Mouse (Mus musculus): ENCODE measurements around the gene 9030612E09Rik. TPM values are rescaled to one million over a fixed set of nuclear protein-coding genes. Genes with fewer than 3 reads are reported as not detected.

9030612E09Rik gene
- polyA plus RNA-seq (2011; ENCODE audit: insufficient read length, low read depth, missing spikeins), result 0.28 TPM in 1 of 2 replicates, not detected in the other

GRCm38 (mm10) chr10:43174326-43175155 is at the start of gene 9030612E09Rik, which contains the start of gene Sobp:
9030612E09Rik (plus strand) TSS chr10:43174704.
Sobp (minus strand) TSS chr10:43174530.
- peak; percentile 52 for TF ChIP-seq POLR2A (IDR thresholded peaks at IDR 0.05; ENCODE audit: low read depth, low read length)
- TF ChIP-seq CTCF (IDR thresholded peaks at IDR 0.05; ENCODE audit: borderline replicate concordance, insufficient read depth, low read length), result no peak
- peak within 1 kb of the TSS; percentile 69 for H3K4me3 ChIP-seq (ENCODE audit: insufficient read depth, low read length)
- H3K27ac ChIP-seq (ENCODE audit: insufficient read depth, low read length), result no peak within 1 kb of the TSS
- H3K4me1 ChIP-seq (ENCODE audit: control insufficient read depth, insufficient read depth, low read length), result no peaks in the 10 kb centered on the region; the same call in 1 of the 2 replicates

DNA sequence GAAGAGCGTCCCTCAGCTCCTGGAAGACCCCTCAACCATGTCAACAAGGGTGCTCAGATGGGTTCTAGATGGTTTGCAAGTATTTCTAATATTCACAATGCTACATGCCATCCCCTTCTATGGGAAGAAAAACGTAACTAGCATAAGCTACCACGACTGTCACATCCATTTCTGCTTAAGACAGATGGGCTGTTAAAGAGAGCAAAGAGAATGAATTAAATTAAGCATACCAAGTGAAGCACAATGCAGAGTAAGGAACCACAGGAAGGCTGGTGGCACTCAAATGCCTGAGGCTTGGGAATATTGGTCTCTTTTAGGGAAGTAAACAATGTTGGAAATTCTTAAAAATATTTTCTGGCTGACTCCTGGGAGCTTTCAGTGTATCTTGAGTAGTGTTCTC is 45.8 kb upstream of the 9030612E09Rik start:
- Histone ChIP-seq H3K4me3 (ENCODE audit: insufficient read depth, low read length) (no peak overlapping the region), H3K27ac (ENCODE audit: insufficient read depth, low read length) (no peak overlapping the region), H3K4me1 (ENCODE audit: control insufficient read depth, insufficient read depth, low read length) (no peaks in the 10 kb centered on the region)
- no peak for TF ChIP-seq POLR2A (IDR thresholded peaks at IDR 0.05; ENCODE audit: low read depth, low read length)

DNA sequence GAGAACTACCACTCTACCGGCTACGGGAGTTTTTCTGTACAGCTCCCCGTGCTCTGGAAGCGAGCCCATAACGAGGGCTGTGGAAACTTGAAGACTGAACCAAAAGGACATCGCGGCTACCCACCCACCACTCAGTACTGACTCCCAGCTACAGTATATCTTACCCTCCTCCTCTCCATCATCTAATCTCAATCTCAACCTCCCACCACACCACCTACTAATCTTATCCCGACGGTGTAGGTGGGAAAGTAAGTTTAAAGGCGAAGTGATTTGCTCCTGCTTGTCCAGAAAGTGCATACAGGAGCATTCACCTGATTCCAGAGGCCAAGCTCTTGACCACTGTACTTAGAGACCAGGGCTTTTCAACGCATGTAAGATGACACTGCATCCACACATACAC is 40.5 kb upstream of the 9030612E09Rik start:
- H3K4me3 ChIP-seq (ENCODE audit: insufficient read depth, low read length), result no peak overlapping the region
- TF ChIP-seq CTCF (IDR thresholded peaks at IDR 0.05; ENCODE audit: borderline replicate concordance, insufficient read depth, low read length) (no peak), POLR2A (IDR thresholded peaks at IDR 0.05; ENCODE audit: low read depth, low read length) (no peak)
- no peak overlapping the region for H3K27ac ChIP-seq (ENCODE audit: insufficient read depth, low read length)
- no peaks in the 10 kb centered on the region for H3K4me1 ChIP-seq (ENCODE audit: control insufficient read depth, insufficient read depth, low read length)

GRCm38 (mm10) chr10:43143173-43143572 is 31.3 kb upstream of the 9030612E09Rik start:
- Histone ChIP-seq H3K4me3 (ENCODE audit: insufficient read depth, low read length) (no peak overlapping the region), H3K4me1 (ENCODE audit: control insufficient read depth, insufficient read depth, low read length) (no peaks in the 10 kb centered on the region), H3K27ac (ENCODE audit: insufficient read depth, low read length) (no peak overlapping the region; the same call in 1 of the 2 replicates)
- TF ChIP-seq POLR2A (IDR thresholded peaks at IDR 0.05; ENCODE audit: low read depth, low read length) (no peak), CTCF (IDR thresholded peaks at IDR 0.05; ENCODE audit: borderline replicate concordance, insufficient read depth, low read length) (no peak)

GRCm38 (mm10) chr10:43148456-43148855 is 26.0 kb upstream of the 9030612E09Rik start:
- Histone ChIP-seq H3K27ac (ENCODE audit: insufficient read depth, low read length) (no peak overlapping the region), H3K4me1 (ENCODE audit: control insufficient read depth, insufficient read depth, low read length) (no peaks in the 10 kb centered on the region), H3K4me3 (ENCODE audit: insufficient read depth, low read length) (no peak overlapping the region)
- TF ChIP-seq CTCF (IDR thresholded peaks at IDR 0.05; ENCODE audit: borderline replicate concordance, insufficient read depth, low read length) (no peak), POLR2A (IDR thresholded peaks at IDR 0.05; ENCODE audit: low read depth, low read length) (no peak)

DNA sequence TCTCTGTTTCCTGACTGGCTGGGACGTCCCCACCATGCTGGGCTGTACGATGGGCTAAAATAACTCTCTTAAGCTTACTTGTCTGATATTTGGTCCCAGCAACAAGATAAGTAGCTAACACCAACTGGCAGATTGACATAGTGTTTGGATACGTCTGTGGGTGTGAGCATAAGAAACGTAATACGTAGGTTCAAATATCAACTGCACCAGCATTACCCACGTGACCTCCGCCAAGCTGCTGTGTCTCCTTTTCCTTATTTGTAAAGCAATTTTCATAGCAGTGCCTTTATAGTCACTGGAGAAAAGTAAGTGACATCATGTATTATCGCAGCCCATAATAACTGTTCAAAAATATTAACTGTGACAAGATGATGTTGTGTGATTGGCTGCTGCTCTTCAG is 21.9 kb upstream of the 9030612E09Rik start:
- H3K4me1 ChIP-seq (ENCODE audit: control insufficient read depth, insufficient read depth, low read length), result peaks cover 4% of the 10 kb centered on the region; the same call in 1 of the 2 replicates
- H3K4me3 ChIP-seq (ENCODE audit: insufficient read depth, low read length), result no peak overlapping the region
- TF ChIP-seq CTCF (IDR thresholded peaks at IDR 0.05; ENCODE audit: borderline replicate concordance, insufficient read depth, low read length) (no peak), POLR2A (IDR thresholded peaks at IDR 0.05; ENCODE audit: low read depth, low read length) (no peak)
- H3K27ac ChIP-seq (ENCODE audit: insufficient read depth, low read length), result no peak overlapping the region

GRCm38 (mm10) chr10:43155046-43155560 is 19.4 kb upstream of the 9030612E09Rik start:
- no peak for TF ChIP-seq CTCF (IDR thresholded peaks at IDR 0.05; ENCODE audit: borderline replicate concordance, insufficient read depth, low read length)
- no peak for TF ChIP-seq POLR2A (IDR thresholded peaks at IDR 0.05; ENCODE audit: low read depth, low read length)
- H3K4me1 ChIP-seq (ENCODE audit: control insufficient read depth, insufficient read depth, low read length), result peaks cover 4% of the 10 kb centered on the region; the same call in 1 of the 2 replicates
- no peak overlapping the region for H3K27ac ChIP-seq (ENCODE audit: insufficient read depth, low read length)
- no peak overlapping the region for H3K4me3 ChIP-seq (ENCODE audit: insufficient read depth, low read length)

- no peak for TF ChIP-seq CTCF (IDR thresholded peaks at IDR 0.05; ENCODE audit: borderline replicate concordance, insufficient read depth, low read length)
- TF ChIP-seq POLR2A (IDR thresholded peaks at IDR 0.05; ENCODE audit: low read depth, low read length), result no peak
- Histone ChIP-seq H3K4me1 (ENCODE audit: control insufficient read depth, insufficient read depth, low read length) (peaks cover 4% of the 10 kb centered on the region; the same call in 1 of the 2 replicates), H3K4me3 (ENCODE audit: insufficient read depth, low read length) (no peak overlapping the region), H3K27ac (ENCODE audit: insufficient read depth, low read length) (no peak overlapping the region)
Measured at GRCm38 (mm10) chr10:43158917-43159316, 15.6 kb upstream of the 9030612E09Rik start.

DNA sequence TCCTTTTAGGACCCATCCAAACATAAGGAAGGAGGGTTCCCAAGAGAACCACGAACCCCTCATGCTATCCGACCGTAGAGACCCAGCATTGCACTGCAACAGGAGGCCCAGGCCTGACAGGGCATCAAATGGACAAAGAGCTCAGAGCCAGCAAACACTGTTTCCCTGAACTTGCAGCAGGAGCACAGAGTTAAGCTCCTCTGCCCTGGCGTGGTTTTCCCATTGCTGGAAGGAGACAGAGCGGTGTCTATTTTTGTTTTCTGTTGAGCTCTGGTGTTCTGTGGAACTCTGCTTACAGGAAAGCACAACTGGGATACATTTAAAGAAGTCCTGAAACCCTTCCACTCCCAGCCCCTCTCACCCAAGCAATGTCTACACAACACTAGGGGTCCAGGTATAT is 15.2 kb upstream of the 9030612E09Rik start:
- Histone ChIP-seq H3K4me3 (ENCODE audit: insufficient read depth, low read length) (no peak overlapping the region), H3K27ac (ENCODE audit: insufficient read depth, low read length) (no peak overlapping the region), H3K4me1 (ENCODE audit: control insufficient read depth, insufficient read depth, low read length) (peaks cover 4% of the 10 kb centered on the region; the same call in 1 of the 2 replicates)
- TF ChIP-seq POLR2A (IDR thresholded peaks at IDR 0.05; ENCODE audit: low read depth, low read length) (no peak), CTCF (IDR thresholded peaks at IDR 0.05; ENCODE audit: borderline replicate concordance, insufficient read depth, low read length) (no peak)

- no peak overlapping the region for H3K4me3 ChIP-seq (ENCODE audit: insufficient read depth, low read length)
- no peak for TF ChIP-seq CTCF (IDR thresholded peaks at IDR 0.05; ENCODE audit: borderline replicate concordance, insufficient read depth, low read length)
- TF ChIP-seq POLR2A (IDR thresholded peaks at IDR 0.05; ENCODE audit: low read depth, low read length), result no peak
- no peaks in the 10 kb centered on the region for H3K4me1 ChIP-seq (ENCODE audit: control insufficient read depth, insufficient read depth, low read length)
- H3K27ac ChIP-seq (ENCODE audit: insufficient read depth, low read length), result no peak overlapping the region
Measured at GRCm38 (mm10) chr10:43162318-43162717, 12.2 kb upstream of the 9030612E09Rik start.

All from embryonic fibroblast, embryonic 13.5 days (primary cell).